Mouse (Mus musculus): ENCODE data around the gene Tmigd3. TPM values are rescaled to one million over a fixed set of nuclear protein-coding genes. Genes with fewer than 3 reads are reported as not detected.

Gene Tmigd3
- polyA plus RNA-seq, 1 experiment from 2014 or later = 0.52 TPM

DNA sequence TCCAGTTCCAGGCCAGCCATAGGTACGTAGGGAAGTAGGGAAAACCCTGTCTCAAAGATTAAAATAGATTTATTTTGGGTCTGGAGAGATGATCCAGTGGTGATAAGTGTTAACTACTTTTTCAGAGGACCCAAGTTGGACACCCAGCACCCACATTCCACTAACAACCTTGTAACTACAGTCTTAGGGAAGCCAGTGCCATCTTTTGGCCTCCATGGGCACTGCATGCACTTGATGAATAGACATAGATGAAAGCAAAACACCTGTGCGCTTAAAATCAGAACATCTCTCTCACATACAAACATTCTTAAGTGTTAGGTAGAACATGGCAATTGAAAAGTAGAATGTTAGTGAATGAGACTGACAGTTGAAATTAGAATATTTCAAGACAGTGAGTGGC, 90.0 kb downstream of the Tmigd3 start:
- WGBS = 93% methylated on average over 2 of the region's 2 CpGs
- peaks cover 12% of the 10 kb centered on the region; the same call in 1 of the 2 replicates for H3K4me1 ChIP-seq (replicated peaks)
- H3K9me3 ChIP-seq = no peaks in the 10 kb centered on the region
- H3K27ac ChIP-seq = no peak overlapping the region
- peaks cover 36% of the 10 kb centered on the region for H3K36me3 ChIP-seq
- H3K9ac ChIP-seq = no peak overlapping the region
- peak overlapping the region; percentile 75 for H3K4me2 ChIP-seq (replicated peaks)
- no peaks in the 10 kb centered on the region for H3K27me3 ChIP-seq (replicated peaks)
- H3K4me3 ChIP-seq (replicated peaks) = peak overlapping the region; percentile 93; the same call in 1 of the 2 replicates
- no peak for ATAC-seq

- H3K9me3 ChIP-seq = no peaks in the 10 kb centered on the region
- no peak overlapping the region for H3K4me3 ChIP-seq (replicated peaks)
- H3K36me3 ChIP-seq = peaks cover 19% of the 10 kb centered on the region
- no peaks in the 10 kb centered on the region for H3K4me1 ChIP-seq (replicated peaks)
- no peak for ATAC-seq
- 79% methylated on average over 5 of the region's 5 CpGs for WGBS
- H3K27ac ChIP-seq = no peak overlapping the region
- no peak overlapping the region for H3K9ac ChIP-seq
- H3K4me2 ChIP-seq (replicated peaks) = no peak overlapping the region
- no peaks in the 10 kb centered on the region for H3K27me3 ChIP-seq (replicated peaks)
Measured at GRCm38 (mm10) chr3:105971831-105972446, 101.2 kb downstream of the Tmigd3 start.

- WGBS = 79% methylated on average over 3 of the region's 3 CpGs
- ATAC-seq = no peak
- no peaks in the 10 kb centered on the region for H3K27me3 ChIP-seq (replicated peaks)
- H3K9me3 ChIP-seq = no peaks in the 10 kb centered on the region
- no peak within 1 kb of the TSS for H3K9ac ChIP-seq
- H3K36me3 ChIP-seq = peaks cover 10% of the 10 kb centered on the region
- H3K27ac ChIP-seq = no peak within 1 kb of the TSS
- no peaks in the 10 kb centered on the region for H3K4me1 ChIP-seq (replicated peaks)
- no peak within 1 kb of the TSS for H3K4me2 ChIP-seq (replicated peaks)
- H3K4me3 ChIP-seq (replicated peaks) = no peak within 1 kb of the TSS
Measured at GRCm38 (mm10) chr3:105973411-105973810, 102.7 kb downstream of the Tmigd3 start, which contains the start of gene Ovgp1. Gene Ovgp1, plus strand, starts transcription at chr3:105973711.

Other genes starting within 250 kb of the Tmigd3 start
- 37.9 and 39.2 TPM in 2 replicates for gene Ddx20, start 183.3 kb upstream of the Tmigd3 start, polyA plus RNA-seq (2015; fragmentation: Nextera tagmentation; extraction: Ambion mirVana)
- 1.7 and 2.2 TPM in 2 replicates for gene Inka2, start 166.3 kb upstream of the Tmigd3 start, polyA plus RNA-seq (2015; fragmentation: Nextera tagmentation; extraction: Ambion mirVana)
- 116 and 133 TPM in 2 replicates for gene Rap1a, start 69.6 kb upstream of the Tmigd3 start, polyA plus RNA-seq (2015; fragmentation: Nextera tagmentation; extraction: Ambion mirVana)
- 0.15 and 0.39 TPM in 2 replicates for gene Adora3, start within 50 bp of the Tmigd3 start, polyA plus RNA-seq (2015; fragmentation: Nextera tagmentation; extraction: Ambion mirVana)
- gene I830077J02Rik, start 61.8 kb downstream of the Tmigd3 start, polyA plus RNA-seq (2015; fragmentation: Nextera tagmentation; extraction: Ambion mirVana) = 1.5 and 1.7 TPM in 2 replicates
- gene Wdr77, start 88.5 kb downstream of the Tmigd3 start, polyA plus RNA-seq (2015; fragmentation: Nextera tagmentation; extraction: Ambion mirVana) = 133 and 137 TPM in 2 replicates
- 600 and 651 TPM in 2 replicates for gene Atp5f1, start 89.2 kb downstream of the Tmigd3 start, polyA plus RNA-seq (2015; fragmentation: Nextera tagmentation; extraction: Ambion mirVana)
- gene Ovgp1, start 102.8 kb downstream of the Tmigd3 start, polyA plus RNA-seq (2015; fragmentation: Nextera tagmentation; extraction: Ambion mirVana) = 0.67 and 0.97 TPM in 2 replicates
- not detected in 2 replicates for gene Pifo, start 143.7 kb downstream of the Tmigd3 start, polyA plus RNA-seq (2015; fragmentation: Nextera tagmentation; extraction: Ambion mirVana)
- gene Chil5, start 161.9 kb downstream of the Tmigd3 start, polyA plus RNA-seq (2015; fragmentation: Nextera tagmentation; extraction: Ambion mirVana) = 0.25 TPM in 1 of 2 replicates, not detected in the other
- gene Chia1, start 242.3 kb downstream of the Tmigd3 start, polyA plus RNA-seq (2015; fragmentation: Nextera tagmentation; extraction: Ambion mirVana) = not detected in 2 replicates

All from intestine, embryonic 15.5 days (tissue).